Mouse (Mus musculus) lung, postnatal 0 days (tissue): ENCODE measurements around the gene Mrps27.

Experiments used
- CTCF ChIP-seq: IDR thresholded peaks from 2 replicates; pipeline ENCODE4 v1.5.1; 2016; ENCODE audit warnings: antibody characterized with exemption, mild to moderate bottlenecking
- EP300 ChIP-seq: IDR thresholded peaks from 2 replicates; pipeline ENCODE4 v1.6.1; 2016; ENCODE audit warnings: antibody characterized with exemption, mild to moderate bottlenecking, control low read depth

- no peak for TF ChIP-seq CTCF
- no peak for TF ChIP-seq EP300
These were observed 29.9 kb upstream of the Mrps27 start for GRCm38 (mm10) chr13:99314657-99315181.
